Mouse (Mus musculus) layer of hippocampus, adult 9-11 months (tissue): ENCODE results near the gene Slc4a3.

Experiments used
- DNase-seq: peaks from one replicate; pipeline ENCODE4 v3.0.0; 2022

The Slc4a3 gene

GRCm38 (mm10) chr1:75561221-75561897 lies 15.3 kb downstream of the Slc4a3 start:
- DNase-seq: no peak

DNA sequence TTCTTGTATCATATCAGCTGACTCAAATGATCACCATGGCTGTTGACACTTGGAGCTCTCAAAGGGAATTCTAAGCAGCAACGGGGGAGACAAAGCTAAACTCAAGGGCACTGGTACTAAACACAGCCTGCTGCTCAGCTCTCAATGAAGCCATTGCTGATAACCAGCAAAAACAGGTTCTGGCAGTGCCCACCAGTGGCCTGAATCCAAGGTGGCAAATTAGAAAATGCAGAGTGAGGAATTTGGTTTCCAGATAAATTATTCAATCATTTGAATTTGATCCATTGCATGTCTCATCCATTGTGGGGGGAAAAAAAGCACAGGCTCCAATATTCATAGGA lies 15.8 kb downstream of the Slc4a3 start:
- DNase-seq: no peak

DNA sequence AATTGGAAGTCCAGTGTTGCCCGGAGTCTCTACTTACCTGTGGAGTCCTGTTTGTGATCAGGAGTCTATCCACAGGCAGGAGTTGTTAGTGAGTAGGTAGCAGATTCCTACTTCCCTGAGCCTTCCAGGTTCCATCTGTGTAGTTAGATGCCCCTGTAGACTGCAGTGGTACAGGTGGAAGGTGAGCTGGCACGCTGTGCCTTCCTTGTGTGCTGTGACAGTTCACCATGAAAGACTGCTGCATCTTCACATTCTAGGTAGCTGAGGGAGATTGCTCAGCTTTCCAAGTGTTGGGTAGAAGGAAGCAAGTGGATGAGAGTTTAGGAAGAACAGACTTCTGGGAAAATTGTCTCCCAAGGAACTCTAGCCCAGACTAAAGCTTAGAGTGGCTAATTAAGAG lies 18.0 kb downstream of the Slc4a3 start:
- no peak for DNase-seq

- no peak for DNase-seq
Measured at GRCm38 (mm10) chr1:75564916-75565315, 18.9 kb downstream of the Slc4a3 start.

- no peak for DNase-seq
Measured at GRCm38 (mm10) chr1:75565616-75566015, 19.6 kb downstream of the Slc4a3 start.

GRCm38 (mm10) chr1:75570403-75570802 lies 24.3 kb downstream of the Slc4a3 start:
- no peak for DNase-seq

DNA sequence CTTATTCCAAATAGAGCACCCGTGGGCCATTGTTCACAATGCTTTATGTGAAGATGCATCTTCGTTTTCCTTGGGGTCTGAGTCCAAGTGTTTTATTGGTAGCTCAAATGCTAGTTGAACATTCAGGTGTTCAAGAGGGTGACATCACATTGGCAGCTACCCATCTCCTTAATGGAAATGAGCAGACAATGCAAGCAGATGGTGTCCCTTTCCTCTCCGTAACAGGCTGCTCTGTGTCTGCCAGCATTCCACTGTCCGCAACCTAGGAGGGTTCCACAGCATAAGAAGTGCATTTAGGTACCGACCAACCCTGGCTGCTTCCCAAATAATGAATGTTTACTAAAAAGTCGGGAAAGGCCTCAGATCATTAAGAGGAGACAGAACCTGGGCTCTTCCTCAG lies 26.7 kb downstream of the Slc4a3 start:
- DNase-seq: no peak

DNA sequence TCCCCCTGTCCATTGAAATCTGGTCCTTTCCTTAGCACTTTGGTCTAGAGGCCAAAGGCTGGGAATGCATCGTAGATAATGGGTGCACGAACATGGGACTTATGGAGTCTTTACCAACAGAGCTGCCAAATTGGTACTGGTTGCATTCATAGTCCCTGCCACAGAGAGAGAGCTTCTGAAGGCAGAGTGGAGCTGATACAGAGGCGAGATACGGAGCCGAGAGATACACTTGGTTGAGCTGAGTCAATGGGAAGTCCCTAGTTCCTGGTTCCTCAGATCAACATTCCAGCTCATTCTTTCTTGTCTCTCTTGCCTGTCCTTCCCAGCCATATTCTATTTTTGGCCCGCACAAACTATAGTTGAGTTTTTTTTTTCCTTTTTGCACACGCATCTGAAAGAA lies 27.6 kb downstream of the Slc4a3 start:
- no peak for DNase-seq

- DNase-seq: no peak
Measured at GRCm38 (mm10) chr1:75574476-75575310, 28.6 kb downstream of the Slc4a3 start.

- no peak for DNase-seq
Measured at GRCm38 (mm10) chr1:75581936-75582624, 36.0 kb downstream of the Slc4a3 start.

- DNase-seq: no peak
Measured at GRCm38 (mm10) chr1:75582625-75582956, 36.5 kb downstream of the Slc4a3 start.

GRCm38 (mm10) chr1:75583034-75583433 lies 37.0 kb downstream of the Slc4a3 start:
- no peak for DNase-seq

- no peak for DNase-seq
Measured at GRCm38 (mm10) chr1:75586791-75587190, 40.7 kb downstream of the Slc4a3 start.

- DNase-seq: peak; percentile 24
Measured at GRCm38 (mm10) chr1:75587738-75588719, 42.0 kb downstream of the Slc4a3 start.

GRCm38 (mm10) chr1:75588874-75589273 lies 42.8 kb downstream of the Slc4a3 start:
- peak; percentile 62 for DNase-seq

DNA sequence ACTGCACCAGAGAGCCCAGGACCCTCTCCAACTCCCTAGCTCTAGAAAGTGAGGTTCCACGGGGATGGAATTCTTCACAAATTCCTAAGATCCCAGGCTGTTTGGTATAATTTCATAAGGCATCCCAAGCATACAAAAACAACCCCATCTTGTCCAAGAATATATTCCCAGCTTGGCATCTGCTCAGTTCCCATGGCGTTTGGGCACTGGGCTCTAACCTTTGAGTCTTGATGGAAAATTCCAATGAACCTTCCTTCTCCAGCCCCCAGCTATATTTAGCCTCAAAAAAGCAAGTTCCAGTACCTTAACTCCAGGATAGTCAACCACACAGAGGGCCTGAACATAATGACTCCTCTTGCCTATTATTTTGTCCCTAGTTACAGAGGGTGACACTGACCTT lies 43.9 kb downstream of the Slc4a3 start:
- DNase-seq: no peak

- no peak for DNase-seq
Measured at GRCm38 (mm10) chr1:75593956-75594355, 47.9 kb downstream of the Slc4a3 start.

DNA sequence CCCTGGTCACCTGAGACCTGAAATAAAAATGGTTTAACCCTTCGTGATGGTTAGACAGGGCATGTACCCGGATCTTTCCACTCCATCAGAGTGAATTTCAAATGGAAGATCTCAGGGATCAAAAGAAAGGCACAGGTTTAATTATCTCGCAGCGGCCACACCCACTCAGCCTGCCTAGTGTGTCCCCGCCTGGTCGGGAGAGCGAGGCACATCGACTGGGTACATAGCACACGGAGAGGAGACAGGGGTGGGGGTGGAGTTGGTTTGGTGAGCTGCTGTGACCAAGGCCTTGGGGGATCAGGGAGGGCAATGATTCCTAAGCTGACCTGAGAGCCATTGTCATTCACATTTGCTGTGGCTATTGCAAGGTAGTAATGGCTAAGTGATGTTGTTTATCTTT lies 48.8 kb downstream of the Slc4a3 start:
- no peak for DNase-seq

DNA sequence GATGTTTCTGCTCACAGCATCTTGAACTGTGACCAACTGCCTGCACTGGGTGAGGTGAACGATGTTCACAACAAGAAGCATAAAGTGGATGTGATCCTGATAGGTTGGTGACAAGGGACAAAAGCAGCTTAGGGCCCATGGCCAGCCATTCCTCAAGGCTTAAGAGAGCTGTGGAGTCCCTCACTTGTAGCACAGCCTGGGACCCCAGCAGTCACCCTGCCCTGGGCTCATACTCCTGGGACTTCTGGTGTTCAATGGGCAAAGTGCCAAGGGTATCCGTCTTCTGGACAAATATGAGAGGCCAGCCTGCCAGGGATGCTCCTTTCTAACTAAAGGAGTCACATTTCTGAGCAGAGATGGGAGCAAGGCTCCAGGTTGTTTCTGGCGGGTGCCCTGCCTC lies 49.9 kb downstream of the Slc4a3 start:
- no peak for DNase-seq

GRCm38 (mm10) chr1:75596906-75597305 lies 50.8 kb downstream of the Slc4a3 start:
- no peak for DNase-seq

- no peak for DNase-seq
Measured at GRCm38 (mm10) chr1:75597622-75598021, 51.6 kb downstream of the Slc4a3 start.

GRCm38 (mm10) chr1:75601738-75602137 lies 55.7 kb downstream of the Slc4a3 start:
- no peak for DNase-seq

GRCm38 (mm10) chr1:75603584-75603983 lies 57.5 kb downstream of the Slc4a3 start:
- no peak for DNase-seq
